Mouse (Mus musculus) heart, postnatal 10 days (tissue): Measurements from ENCODE around the gene Olfr157. TPM values are rescaled to one million over a fixed set of nuclear protein-coding genes. Genes with fewer than 3 reads are reported as not detected.
"Not testable (repeated sequence)": the region's sequence is repeated elsewhere in the genome, so short reads cannot be mapped to it uniquely, and the experiment has no call there.

ENCODE experiments used
- DNase-seq, 2 experiments: peaks; one replicate each; pipeline ENCODE4 v3.0.0; 2021
- intact Hi-C: fragments of 180-260 bp; cut with DNase I; formaldehyde crosslinking; loops from one replicate; pipeline ENCODE4 v1.15.1; 2025
- total RNA-seq, 2 experiments: library from RNA; stranded (reverse); gene quantifications; 2 replicates each; pipeline ENCODE4 v1.2.3; 2021

Olfr157 gene
- total RNA-seq, 2 experiments from 2014 or later = not detected

GRCm38 (mm10) chr4:43822896-43823550, 17.0 kb downstream of the Olfr157 start:
- intact Hi-C loops = no loop called here
- no peak for DNase-seq

- intact Hi-C loops = no loop called here
- DNase-seq = no peak
These were observed 41.1 kb downstream of the Olfr157 start for GRCm38 (mm10) chr4:43798936-43799335.

GRCm38 (mm10) chr4:43795844-43796243, 44.2 kb downstream of the Olfr157 start:
- intact Hi-C loops, DNase-seq: not testable (repeated sequence)

GRCm38 (mm10) chr4:43795296-43795695, 44.7 kb downstream of the Olfr157 start:
- intact Hi-C loops = no loop called here

More at GRCm38 (mm10) chr4:43795296-43795695, 44.7 kb downstream of the Olfr157 start:
- DNase-seq = no peak

Other genes starting within 250 kb of the Olfr157 start
- 10 to 100 TPM; 42.9 to 45.1 TPM for gene Npr2, start 208.3 kb downstream of the Olfr157 start, total RNA-seq
- gene Spag8, start 186.6 kb downstream of the Olfr157 start, total RNA-seq = under 1 TPM; 0.19 to 0.52 TPM
- 100 to 1,000 TPM; 110 to 112 TPM for gene Hint2, start 183.7 kb downstream of the Olfr157 start, total RNA-seq
- gene Tmem8b, start 171.2 kb downstream of the Olfr157 start, total RNA-seq = 10 to 100 TPM; 15.0 to 15.2 TPM
- under 1 TPM; 0.25 to 0.26 TPM for gene Fam221b, start 171.1 kb downstream of the Olfr157 start, total RNA-seq
- gene Olfr70, start 139.4 kb downstream of the Olfr157 start, total RNA-seq = not detected
- gene Olfr71, start 129.9 kb downstream of the Olfr157 start, total RNA-seq = not detected
- 1 to 10 TPM; 4.5 to 6.1 TPM for gene Hrct1, start 113.0 kb downstream of the Olfr157 start, total RNA-seq
- 1 to 10 TPM; 4.2 to 5.1 TPM for gene Spaar, start 110.2 kb downstream of the Olfr157 start, total RNA-seq
- not detected for gene Olfr159, start 69.2 kb downstream of the Olfr157 start, total RNA-seq
- not detected for gene Olfr156, start 16.3 kb downstream of the Olfr157 start, total RNA-seq
- gene Olfr155, start 11.4 kb upstream of the Olfr157 start, total RNA-seq = not detected
- 10 to 100 TPM; 12.3 to 12.8 TPM for gene Reck, start 35.3 kb upstream of the Olfr157 start, total RNA-seq
- gene Glipr2, start 117.2 kb upstream of the Olfr157 start, total RNA-seq = 10 to 100 TPM; 16.4 to 18.1 TPM
- gene Ccin, start 143.3 kb upstream of the Olfr157 start, total RNA-seq = under 1 TPM; 0.12 to 0.22 TPM
- 100 to 1,000 TPM; 101 to 104 TPM for gene Clta, start 164.3 kb upstream of the Olfr157 start, total RNA-seq
- gene Gne, start 244.0 kb upstream of the Olfr157 start, total RNA-seq = 10 to 100 TPM; 33.7 to 38.5 TPM